Mouse (Mus musculus) left cerebral cortex, postnatal 36 days (tissue): ENCODE results near the gene Rbm6. TPM values are rescaled to one million over a fixed set of nuclear protein-coding genes. Genes with fewer than 3 reads are reported as not detected.

ENCODE experiments used
- DNase-seq, 2 experiments: peaks; one replicate each; pipeline ENCODE4 v3.0.0; 2021 to 2022; ENCODE audit warnings: low spot score in 2 of 2, mixed read lengths in 1 of 2
- intact Hi-C: fragments of 180-260 bp; cut with DNase I; formaldehyde crosslinking; loops from one replicate; pipeline ENCODE4 v1.15.1; 2025
- total RNA-seq, 2 experiments: library from RNA; stranded (reverse); gene quantifications; 2 replicates each; pipeline ENCODE4 v1.2.3; 2021

The Rbm6 gene
- total RNA-seq, 2 experiments from 2014 or later, result 48.3 to 72.1 TPM

DNA sequence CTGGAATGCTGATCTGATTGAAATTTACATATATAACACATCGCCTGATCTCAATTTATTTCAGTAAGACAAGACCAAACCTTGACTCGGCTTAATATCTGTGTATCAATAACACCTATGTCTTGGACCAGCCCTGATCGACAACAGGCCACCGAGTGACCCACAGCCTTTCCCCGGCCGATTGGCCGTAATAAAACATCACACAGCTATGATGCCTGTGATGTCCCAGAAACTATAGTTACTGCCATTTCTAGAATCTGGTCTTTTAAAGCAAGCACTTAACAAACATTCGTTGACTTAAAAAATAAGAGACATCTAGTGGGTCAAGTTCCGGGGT lies 103.0 kb downstream of the Rbm6 start:
- intact Hi-C loops, result no loop called here
- DNase-seq, result no peak

DNA sequence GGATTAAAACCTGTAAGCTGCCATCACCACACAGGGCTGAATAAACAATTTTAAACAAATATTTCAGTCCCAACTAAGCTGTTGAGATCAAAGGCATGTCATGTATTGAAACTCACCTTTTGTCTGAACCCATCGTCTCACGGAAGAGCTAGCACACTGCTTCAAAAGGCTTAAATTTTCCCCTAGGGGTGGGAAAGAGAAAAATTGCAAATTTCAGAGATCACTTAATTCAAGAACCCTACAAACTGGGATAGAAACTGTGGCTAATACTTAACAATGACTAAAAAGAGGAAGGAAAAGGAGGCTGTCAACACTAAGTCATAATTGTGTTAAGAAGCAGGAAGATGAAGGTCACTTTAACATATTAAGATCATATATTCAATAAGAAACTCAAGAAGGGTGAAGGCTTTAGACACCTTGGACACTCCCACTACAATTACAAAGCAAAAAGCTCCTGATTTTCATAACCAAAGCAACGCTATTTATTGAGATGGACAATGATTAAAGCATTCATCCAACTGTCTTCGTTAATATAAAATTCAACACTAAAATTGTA lies 103.5 kb downstream of the Rbm6 start:
- intact Hi-C loops, result no loop called here
- no peak for DNase-seq

DNA sequence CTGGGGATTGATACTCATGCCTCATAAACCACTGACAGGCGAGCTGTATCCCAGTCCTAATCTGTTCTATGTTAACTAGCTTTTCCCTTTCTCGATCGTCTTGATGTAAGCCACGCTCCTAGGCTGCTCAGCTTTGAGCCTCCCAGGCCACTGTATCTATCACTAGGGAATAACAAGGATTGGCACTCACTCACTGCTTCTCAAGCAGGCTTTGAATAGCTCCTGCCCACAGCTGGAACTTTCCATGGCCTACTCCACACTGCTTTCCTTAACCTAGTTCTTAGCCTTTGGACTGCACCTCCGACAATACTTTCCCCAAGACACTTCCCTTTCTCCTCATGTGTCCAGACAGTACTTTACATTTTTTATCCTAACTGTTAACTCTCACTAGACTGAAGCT lies 104.2 kb downstream of the Rbm6 start:
- intact Hi-C loops, result no loop called here

DNA sequence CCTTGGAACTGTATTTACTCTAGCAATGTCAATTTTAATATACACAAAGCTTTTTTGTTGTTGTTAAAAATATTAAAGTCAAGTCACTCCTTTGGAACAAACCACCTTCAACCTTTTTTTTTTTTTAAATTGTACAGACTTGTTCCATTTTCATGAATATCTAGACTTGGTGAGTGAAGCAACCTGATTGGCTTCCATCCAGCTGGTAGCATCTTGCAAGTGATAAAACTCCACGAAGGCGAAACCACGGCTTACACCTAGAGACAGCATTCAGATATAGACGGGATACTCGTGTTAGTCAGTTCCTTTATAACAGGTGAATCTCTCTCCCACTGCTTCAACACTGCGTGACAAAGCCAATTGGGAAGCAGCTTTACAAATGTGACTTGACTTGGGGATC lies 113.4 kb downstream of the Rbm6 start:
- intact Hi-C loops, result no loop called here
- DNase-seq, result no peak

More for the DNA sequence above, 104.2 kb downstream of the Rbm6 start:
- no peak for DNase-seq

DNA sequence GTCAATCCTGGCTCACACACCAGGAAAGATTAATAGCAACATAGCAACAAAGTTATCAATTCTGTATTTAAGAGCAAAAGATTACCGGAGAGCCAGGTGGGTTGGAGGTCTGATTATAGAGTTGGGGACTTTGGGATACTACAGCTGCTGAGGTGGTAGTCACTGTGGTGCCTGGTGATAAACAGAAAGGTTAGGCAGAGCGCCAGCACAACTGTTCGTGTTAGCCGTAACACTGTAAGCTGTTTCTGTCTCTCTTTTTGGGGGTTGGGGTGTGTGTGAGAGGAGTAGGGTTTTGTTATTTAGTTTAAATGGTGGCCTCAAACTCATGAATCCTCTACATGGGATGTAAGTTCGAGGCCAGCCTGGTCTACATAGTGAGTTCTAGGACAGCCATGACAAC lies 122.7 kb downstream of the Rbm6 start:
- no peak for DNase-seq
- intact Hi-C loops, result no loop called here

DNA sequence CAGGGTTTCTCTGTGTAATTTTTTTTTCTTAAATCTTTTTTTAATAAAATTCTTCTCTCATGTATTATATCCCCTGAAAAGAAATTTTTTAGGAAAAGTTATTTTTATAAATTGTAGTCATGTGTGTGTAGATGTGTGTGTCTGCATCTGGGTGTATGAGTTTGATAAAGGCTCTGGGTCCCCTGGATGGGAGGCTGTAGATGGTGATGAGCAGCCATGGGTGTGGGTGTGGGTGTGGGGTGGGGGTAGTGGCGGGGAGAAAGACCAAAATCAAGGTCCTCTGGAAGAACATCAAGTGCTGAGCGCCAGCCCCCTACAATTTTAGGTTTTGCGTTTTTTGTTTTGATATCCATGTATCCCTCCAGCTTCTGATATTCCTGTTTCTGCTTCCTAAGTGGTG lies 125.0 kb downstream of the Rbm6 start:
- DNase-seq, result no peak
- intact Hi-C loops, result loop anchor here (5.0 kb wide), 1 partner anchor 34 kb away; no protein-coding TSS in a partner anchor

DNA sequence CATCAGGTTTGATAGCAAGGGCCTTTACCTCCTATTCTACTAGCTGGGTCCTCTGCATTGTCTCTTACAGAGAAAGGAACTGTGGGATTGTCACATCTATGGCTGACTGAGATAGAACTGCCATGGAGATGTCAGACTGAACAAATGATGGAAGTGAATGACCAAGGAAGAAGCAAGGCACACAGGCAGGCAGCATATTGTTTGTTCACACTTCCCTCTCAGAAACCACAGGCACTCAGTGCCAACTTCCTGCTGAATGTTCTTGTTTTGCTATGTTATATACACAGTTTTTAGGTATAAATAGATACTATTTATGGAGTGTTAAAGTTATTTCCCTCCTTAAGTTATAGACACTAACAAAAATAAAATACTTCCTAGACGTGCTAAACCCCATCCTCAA lies 125.7 kb downstream of the Rbm6 start:
- intact Hi-C loops, result loop anchor here (5.0 kb wide), 1 partner anchor 35 kb away; no protein-coding TSS in a partner anchor
- DNase-seq, result no peak

DNA sequence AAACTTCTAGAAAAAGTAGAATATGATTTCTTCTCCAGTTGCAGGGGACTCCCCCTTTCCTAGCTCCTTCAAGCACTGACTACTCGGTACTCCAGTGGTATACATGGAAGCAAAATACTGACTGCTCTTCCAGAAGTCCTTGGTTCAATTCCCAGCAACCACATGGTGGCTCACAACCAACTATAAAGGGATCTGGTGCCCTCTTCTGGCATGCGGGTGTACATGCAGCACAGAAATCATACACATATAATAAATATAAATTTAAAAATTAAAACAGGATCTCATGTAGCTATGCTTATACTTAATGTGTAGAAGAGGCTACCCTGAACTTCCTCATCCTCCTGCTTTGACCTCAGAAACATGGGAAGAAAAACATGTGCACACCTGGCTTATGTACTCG lies 126.4 kb downstream of the Rbm6 start:
- intact Hi-C loops, result loop anchor here (5.0 kb wide), 1 partner anchor 36 kb away; no protein-coding TSS in a partner anchor
- DNase-seq, result no peak

DNA sequence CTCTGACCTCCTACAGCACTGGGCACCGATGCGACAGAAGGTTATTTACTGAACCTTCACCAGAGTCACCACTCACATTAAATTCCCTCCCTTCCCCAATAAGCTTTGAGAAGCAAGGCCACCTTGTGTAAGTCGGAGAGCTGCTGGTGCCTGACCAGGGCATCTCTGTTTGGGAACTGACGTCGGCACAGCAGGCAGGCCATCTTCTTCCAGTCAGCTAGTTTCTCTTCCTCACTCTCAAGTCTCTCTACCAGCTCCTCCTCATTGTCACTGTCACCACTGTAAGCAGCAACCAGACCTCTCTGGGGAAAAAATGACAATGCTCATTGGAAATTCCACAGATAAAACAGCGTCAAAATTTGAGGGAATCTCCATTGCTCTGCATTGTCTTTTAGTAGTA lies 129.0 kb downstream of the Rbm6 start:
- DNase-seq, result no peak
- intact Hi-C loops, result no loop called here

DNA sequence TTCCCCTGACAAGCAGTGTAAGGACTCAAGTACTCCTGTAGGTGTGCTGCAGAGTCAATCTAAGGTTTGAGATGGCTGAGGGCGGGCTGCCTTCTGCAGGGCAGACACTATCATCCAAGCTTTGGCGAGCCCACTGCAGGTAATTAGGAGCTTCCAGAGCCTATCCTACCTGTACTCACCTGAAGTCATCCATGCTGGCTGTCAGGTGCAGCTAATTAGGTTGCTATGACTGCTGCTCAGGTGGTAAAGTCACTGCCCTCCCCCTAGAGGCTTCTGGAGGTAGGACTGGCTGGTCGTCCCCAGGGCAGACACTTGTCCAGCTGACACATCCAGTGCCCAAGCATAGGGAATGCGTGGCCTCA lies 134.2 kb downstream of the Rbm6 start:
- intact Hi-C loops, result loop anchor here (2.0 to 5.0 kb wide), 4 partner anchors 37 to 137 kb away; no protein-coding TSS in a partner anchor
- DNase-seq, result peak in 1 of 2 experiments; percentile 31

DNA sequence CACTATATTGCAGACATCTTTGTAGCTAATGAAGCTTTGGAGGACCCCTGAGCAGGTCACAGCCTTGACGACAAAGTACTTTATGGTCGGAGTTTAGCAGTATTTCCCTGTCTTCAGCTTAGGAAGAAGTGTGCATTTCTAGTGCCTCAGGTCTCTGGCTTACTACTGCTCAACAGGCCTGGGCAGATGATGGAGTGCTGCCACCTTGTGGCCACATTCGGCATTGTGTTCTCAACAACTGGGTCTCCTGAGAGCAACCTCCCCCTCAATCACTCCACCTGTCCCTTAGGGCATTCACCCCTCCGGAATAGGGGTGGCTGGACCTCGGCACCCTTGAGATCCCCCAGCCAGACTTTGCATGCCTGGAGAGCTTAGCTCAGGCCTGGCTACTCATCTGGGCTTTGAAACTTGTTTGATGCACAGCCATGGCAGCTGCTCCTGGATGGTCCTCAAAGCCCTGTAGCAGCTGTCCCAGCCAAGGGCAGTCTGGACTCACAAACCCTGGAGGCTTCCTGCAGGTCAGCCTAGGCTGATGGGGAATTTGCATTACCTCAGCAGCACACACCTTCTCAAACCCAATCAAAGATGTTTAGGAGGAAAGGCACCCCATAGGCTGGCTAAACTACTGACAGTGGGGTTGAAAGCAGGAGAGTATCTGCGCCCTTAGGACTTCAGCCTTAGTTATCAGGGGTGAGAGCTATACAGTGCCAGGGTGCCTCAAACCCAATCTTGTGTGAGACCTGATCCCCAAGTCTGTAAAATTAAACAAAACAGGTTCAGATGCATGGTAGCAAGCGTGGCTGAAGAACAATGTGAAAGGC lies 134.8 kb downstream of the Rbm6 start:
- peak; percentile 81 to 84 for DNase-seq
- intact Hi-C loops, result loop anchor here (2.0 to 5.0 kb wide), 4 partner anchors 36 to 136 kb away; no protein-coding TSS in a partner anchor

DNA sequence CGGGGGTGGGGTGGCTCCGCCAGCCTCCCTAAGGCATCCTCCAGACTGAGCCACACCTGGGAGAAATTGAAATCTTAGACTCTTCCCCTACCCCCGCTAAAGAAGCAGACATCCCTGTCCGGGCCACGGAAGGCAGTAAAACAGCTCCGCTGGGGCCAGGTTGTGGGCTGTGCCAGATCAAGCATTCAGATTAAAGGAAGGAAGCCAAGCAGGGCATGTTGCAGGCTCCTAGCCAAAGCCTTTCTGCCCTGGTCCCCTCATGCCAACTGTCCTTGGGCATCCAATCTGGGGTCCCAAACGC lies 136.9 kb downstream of the Rbm6 start:
- intact Hi-C loops, result loop anchor here (5.0 kb wide), 2 partner anchors 34 to 134 kb away; no protein-coding TSS in a partner anchor
- DNase-seq, result no peak

DNA sequence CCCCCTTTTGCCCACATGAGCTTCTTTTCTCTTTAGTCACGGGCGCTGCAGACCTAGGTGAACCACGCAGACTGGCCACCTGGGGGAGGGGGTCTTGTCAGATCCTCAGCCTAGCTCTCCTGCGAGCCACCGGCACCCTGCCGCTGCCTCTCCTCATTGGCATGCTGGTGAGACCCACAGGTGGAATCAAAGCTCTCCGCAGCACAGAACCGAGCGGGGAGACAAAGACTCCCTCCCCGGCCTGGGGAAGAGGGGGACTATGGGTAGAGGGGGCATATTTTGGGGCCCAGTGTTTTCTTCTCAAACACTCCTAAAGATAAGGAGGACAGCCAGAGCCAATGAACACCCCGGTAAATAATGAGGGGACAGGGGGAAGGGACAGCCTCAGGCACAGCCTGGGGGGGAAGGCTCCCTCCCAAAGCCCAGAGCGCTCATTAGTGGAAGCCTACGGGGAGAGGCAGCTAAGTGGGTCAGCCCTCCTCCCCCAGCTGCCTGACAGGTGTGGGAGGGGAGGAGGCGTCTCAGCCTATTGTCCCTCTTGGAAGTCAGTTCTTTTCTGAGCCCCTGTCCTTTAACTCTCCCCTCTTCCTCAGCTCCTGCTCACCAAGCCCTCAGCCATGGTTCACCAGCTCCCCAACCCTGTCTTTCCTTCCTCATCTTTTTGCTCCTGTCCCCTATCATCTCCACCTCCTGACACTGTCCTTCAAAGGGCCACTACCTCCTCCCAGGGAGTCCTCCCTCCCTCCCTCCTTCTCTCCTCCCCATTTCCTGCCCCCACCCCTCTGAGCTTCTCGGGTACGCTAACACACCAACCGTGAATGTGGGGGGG lies 137.5 kb downstream of the Rbm6 start:
- DNase-seq, result no peak
- intact Hi-C loops, result loop anchor here (5.0 kb wide), 2 partner anchors 33 to 133 kb away; no protein-coding TSS in a partner anchor

DNA sequence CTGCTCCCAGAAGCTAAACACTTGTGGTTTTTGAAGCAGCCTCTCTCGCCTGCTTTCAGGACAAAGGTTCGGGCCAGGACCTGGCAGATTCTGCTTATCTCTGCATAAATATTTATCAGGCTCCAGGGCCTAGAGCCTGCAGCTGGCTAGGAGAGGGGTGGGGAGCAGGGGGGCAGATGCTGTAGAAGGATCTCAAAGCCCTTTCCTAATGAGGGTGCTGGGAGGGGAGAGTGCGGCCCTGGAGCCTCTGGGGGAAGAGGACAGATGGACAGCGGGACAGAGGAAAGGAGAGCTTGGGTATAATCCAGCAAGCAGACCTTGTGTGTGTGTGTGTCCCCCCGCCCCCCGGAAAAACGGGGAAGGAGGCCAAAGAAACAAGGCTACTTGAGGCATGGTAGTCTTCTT lies 138.5 kb downstream of the Rbm6 start:
- intact Hi-C loops, result no loop called here

DNA sequence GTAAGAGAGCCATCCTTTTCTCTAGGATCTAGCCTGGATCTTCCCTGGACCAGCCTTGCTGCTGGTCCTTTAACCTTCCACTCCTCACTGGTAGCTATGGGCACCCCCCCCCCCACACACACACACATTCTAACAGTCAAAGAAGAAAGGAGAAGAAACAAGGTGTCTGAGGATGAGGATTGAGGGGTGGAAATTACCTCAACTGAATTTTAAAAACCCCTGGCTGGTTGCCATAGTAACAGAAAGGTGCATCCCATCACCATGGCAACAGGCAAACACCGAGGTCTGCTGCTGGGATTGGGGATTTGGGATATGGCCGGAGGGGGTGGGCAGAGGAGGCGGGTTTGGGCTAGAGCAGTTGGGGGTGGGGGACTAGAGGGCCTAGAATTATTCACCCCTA lies 143.3 kb downstream of the Rbm6 start:
- intact Hi-C loops, result no loop called here
- no peak for DNase-seq

More for the DNA sequence above, 138.5 kb downstream of the Rbm6 start:
- no peak for DNase-seq

DNA sequence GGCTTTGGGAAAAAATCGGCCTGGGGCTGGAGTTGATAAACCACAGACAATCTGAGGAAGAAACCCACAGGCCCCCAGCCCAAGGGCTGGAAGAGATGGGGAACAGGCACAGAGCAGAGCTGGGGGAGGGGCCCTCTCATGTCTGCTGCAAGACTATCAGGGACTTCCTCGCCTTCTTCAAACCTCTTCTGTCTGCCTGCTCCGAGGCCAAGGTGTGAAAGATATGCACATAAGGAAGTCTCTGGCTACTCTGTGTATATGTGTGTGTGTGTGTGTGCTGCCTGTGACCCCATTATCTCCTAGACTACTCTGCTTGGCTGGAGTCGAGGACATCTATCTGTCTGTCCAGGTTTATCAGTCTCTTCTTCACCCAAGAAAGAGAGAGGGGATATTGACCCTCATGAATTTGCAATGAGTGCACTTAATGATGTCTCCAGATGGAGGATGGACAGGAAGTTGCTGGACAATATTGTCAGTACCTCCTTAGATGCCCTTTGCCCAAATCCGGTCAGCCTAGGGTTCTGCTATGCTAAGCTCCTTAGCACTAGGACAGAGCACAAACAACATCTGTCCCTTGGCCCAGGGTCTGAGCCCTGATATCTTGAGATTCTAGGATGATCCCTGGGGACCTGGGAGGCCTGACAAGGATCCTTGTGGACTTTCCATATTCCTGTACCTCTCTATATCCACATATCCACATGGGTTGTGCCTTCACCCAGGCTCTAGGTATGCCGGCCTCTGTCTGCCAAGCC lies 143.9 kb downstream of the Rbm6 start:
- no peak for DNase-seq
- intact Hi-C loops, result no loop called here

DNA sequence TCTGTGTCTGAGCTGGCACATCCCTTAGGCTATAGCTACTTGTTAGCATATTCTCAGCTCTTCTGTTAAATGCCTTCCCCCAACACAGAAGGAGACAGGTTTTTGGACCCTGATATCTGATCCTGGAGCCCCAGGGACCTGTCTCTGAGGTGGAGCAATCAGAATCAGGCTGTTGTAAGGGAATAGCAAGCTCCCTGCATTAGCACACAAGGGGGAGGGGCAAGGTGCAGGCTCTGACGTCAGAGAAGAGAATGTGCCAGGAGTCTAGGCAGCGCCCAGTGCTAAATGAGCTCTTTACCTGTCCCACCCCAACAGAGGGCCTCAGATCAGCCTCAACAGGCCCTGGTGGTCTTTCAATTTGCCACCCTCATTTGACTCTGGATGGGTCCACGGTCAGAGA lies 146.0 kb downstream of the Rbm6 start:
- no peak for DNase-seq
- intact Hi-C loops, result no loop called here

DNA sequence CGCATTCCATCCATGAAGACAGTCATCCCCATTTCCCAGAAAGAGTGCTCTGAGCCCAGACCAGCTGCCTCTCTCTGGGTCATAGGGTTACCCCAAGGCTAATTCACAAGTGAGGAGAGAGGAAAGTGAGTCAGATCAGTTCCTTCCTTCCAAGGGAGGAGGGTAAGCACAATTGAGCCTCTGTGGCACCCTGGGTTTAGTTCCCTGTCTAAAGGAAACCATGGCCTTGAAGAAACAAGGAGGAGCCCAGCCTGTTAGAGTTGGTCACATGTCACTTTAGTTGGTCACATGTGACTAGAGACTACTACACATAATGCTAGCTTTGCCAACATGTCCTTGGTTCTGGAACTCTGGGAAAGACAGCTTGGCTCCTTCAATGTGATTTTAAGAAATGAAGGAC lies 148.2 kb downstream of the Rbm6 start:
- no peak for DNase-seq
- intact Hi-C loops, result no loop called here

DNA sequence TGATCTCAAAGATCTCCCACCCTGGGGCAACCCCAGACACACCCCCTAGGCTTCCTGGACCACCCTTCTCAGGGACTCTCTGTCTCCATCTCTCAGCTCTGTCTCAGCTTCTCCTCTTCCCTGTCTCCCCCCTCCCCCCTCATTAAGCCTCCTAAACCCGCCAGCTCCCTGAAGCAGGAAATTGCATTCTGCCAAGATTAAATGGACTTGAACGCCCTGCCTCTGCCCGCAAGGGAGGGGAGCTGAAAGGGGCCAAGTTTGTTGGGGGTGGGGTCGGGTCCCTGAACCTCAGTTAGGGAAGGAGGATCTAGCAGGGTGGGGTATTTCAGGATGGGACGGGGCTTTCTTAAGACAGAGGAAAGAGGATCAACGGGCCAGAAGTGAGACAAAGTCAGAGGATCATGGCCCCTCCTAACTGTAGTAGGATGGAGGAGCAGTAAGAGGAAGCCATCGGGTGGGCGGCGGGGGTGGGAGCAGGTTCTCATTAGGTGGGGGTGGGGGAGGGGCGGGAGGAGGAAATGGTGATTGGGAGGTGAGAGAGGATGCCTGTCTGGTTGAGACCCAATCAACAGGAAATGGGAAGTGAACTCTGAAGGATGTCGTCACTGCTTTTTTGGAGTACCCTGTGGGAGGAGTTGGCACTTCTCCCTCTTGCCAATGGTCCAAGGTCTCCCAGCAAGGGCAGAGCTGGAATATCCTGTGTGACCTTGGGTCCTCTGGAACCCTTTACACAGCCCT lies 149.1 kb downstream of the Rbm6 start:
- intact Hi-C loops, result no loop called here
- no peak for DNase-seq
